Mouse (Mus musculus) G1E (cell line): ENCODE measurements around the gene Olfr12.

ENCODE experiments used
- CTCF ChIP-seq: IDR thresholded peaks from 2 replicates; pipeline ENCODE4 v1.5.1; 2012; ENCODE audit warnings: low read depth, low read length, inconsistent platforms, mixed read lengths
- GATA1 ChIP-seq: IDR thresholded peaks from 2 replicates; pipeline ENCODE4 v1.6.1; 2012; ENCODE audit warnings: borderline replicate concordance, low read length, inconsistent platforms, mixed read lengths

DNA sequence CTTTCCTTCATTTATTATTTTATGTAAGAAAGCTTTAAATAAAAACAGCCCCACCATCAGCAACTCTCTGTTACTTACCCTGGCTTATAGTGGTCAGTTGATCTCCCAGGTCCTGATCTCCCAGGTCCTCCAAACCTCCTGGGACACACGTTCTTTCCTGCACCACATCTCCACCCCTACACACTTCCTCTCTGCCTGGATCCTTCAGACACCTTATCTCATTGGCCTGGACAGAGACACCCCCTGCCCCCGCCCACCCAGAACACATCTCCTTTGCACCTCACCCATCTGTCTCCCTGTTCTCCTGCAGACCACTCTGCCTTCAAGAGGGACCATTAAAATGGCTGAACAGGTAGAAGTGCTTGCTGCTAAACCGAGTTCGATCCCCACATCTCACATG, 29.4 kb downstream of the Olfr12 start:
- TF ChIP-seq CTCF (no peak), GATA1 (no peak)
